Comparison of ENCODE assay signal across 8 mouse cellular contexts in the genomic region with DNA sequence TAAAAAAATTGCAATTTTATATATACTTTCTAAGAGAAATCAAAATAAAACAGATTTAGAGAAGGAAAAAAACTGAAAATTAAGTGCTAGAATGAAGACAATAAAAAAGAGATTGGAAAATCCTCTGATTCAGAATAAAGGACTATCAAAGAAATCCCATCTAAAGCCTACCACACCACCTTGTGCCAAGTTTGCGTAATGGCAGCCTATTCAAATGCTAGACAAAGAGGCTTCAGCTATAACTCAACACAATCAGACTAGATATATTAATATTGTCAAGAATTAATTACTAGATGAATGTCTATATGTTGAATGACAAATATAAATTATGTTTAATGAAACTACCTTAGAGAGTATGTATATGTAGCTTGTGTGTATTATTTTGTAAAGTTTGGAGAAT.
A peak's percentile ranks its signal among the peaks of the same experiment; 100 is the strongest.
DNase-seq lines count a peak whose midpoint lies in the region; ATAC-seq lines count a peak whose summit lies in the region.

No protein-coding gene starts in this region.

- H3K27ac ChIP-seq in neural tube, embryonic 11.5 days (ENCODE audit: low read depth, low read length) = no peak overlapping the region

- no peaks in the 10 kb centered on the region for H3K4me1 ChIP-seq in neural tube, embryonic 11.5 days (ENCODE audit: control insufficient read depth, insufficient read depth, low read length)

- peak; percentile 53; the same call in 1 of the 2 replicates for ATAC-seq in neural tube, embryonic 11.5 days (ENCODE audit: insufficient read depth, low FRiP score, low TSS enrichment)

- no peak overlapping the region for H3K4me2 ChIP-seq in neural tube, embryonic 11.5 days (ENCODE audit: low read depth)

- H3K27me3 ChIP-seq in neural tube, embryonic 11.5 days (ENCODE audit: control insufficient read depth, insufficient read depth, low read length) = no peaks in the 10 kb centered on the region

- no peaks in the 10 kb centered on the region for H3K36me3 ChIP-seq in neural tube, embryonic 11.5 days (ENCODE audit: control insufficient read depth, insufficient read depth, low read length)

- H3K4me3 ChIP-seq in neural tube, embryonic 11.5 days (ENCODE audit: low read depth, low read length) = no peak overlapping the region

- DNase-seq in adrenal gland, postnatal 14 days = peak; percentile 18
- no peak for DNase-seq in adrenal gland, adult 18-20 months (ENCODE audit: low spot score in 2 of 2)
- peak; percentile 9 for DNase-seq in neural tube, embryonic 11.5 days (ENCODE audit: low spot score)
- DNase-seq in neural tube, embryonic 10.5 days (ENCODE audit: extremely low spot score, low spot score) = no peak
- DNase-seq in frontal cortex, postnatal 36 days (ENCODE audit: low spot score in 2 of 2) = peak; percentile 1 to 41
- DNase-seq in retina, postnatal 1 day = peak; percentile 29
- no peak for DNase-seq in right cerebral cortex, postnatal 4 days
- DNase-seq in ovary, postnatal 14 days (ENCODE audit: low spot score) = no peak

- H3K9ac ChIP-seq in neural tube, embryonic 11.5 days (ENCODE audit: low read length) = no peak overlapping the region

- WGBS in neural tube, embryonic 11.5 days = 64% methylated on average over 1 of the region's 1 CpGs

- no peaks in the 10 kb centered on the region for H3K9me3 ChIP-seq in neural tube, embryonic 11.5 days (ENCODE audit: control insufficient read depth, low read length)

Comparison
In these comparisons a context has a peak if more than half of its experiments do, and no peak if none do; other contexts are left out.
1. DNase-seq: peak in adrenal gland, postnatal 14 days (single experiment), neural tube, embryonic 11.5 days (single experiment), frontal cortex, postnatal 36 days (2 of 2) and retina, postnatal 1 day (single experiment); none in adrenal gland, adult 18-20 months (0 of 2), neural tube, embryonic 10.5 days (single experiment), right cerebral cortex, postnatal 4 days (single experiment) and ovary, postnatal 14 days (single experiment).